Mouse (Mus musculus) hindbrain, embryonic 11.5 days (tissue): ENCODE measurements around the gene Magoh. TPM values are rescaled to one million over a fixed set of nuclear protein-coding genes. Genes with fewer than 3 reads are reported as not detected.

Experiments used
- ATAC-seq: fragments of 200-750 bp; cut with Nextera tagmentation; 2 replicates; pipeline ENCODE4 v1.8.0; 2017; ENCODE audit warnings: mild to moderate bottlenecking, moderate TSS enrichment, moderate library complexity; ENCODE audit not compliant: low FRiP score
- DNase-seq: peaks from one replicate; pipeline ENCODE4 v3.0.0-alpha.2; 2015; ENCODE audit warnings: low spot score
- H3K27ac ChIP-seq: fragments of 300-500 bp; sonication (generic); 2 replicates; pipeline ENCODE4 v1.5.1; 2014; ENCODE audit warnings: mild to moderate bottlenecking, low read depth, low read length
- H3K27me3 ChIP-seq: fragments of 300-500 bp; sonication (generic); 2 replicates; pipeline ENCODE4 v1.6.1; 2014; ENCODE audit warnings: mild to moderate bottlenecking, low read length, moderate library complexity, mixed read lengths; ENCODE audit not compliant: control insufficient read depth, insufficient read depth
- H3K36me3 ChIP-seq: fragments of 300-500 bp; sonication (generic); 2 replicates; pipeline ENCODE4 v1.6.1; 2014; ENCODE audit warnings: mild to moderate bottlenecking, low read length, moderate library complexity, mixed read lengths; ENCODE audit not compliant: control insufficient read depth, insufficient read depth
- H3K4me1 ChIP-seq: fragments of 300-500 bp; sonication (generic); replicated peaks from 2 replicates; pipeline ENCODE4 v1.6.1; 2014; ENCODE audit warnings: low read length, mixed read lengths; ENCODE audit not compliant: control insufficient read depth, insufficient read depth
- H3K4me2 ChIP-seq: fragments of 300-500 bp; sonication (generic); replicated peaks from 2 replicates; pipeline ENCODE4 v1.6.1; 2014; ENCODE audit warnings: mild to moderate bottlenecking, low read depth, low read length
- H3K4me3 ChIP-seq: fragments of 300-500 bp; sonication (generic); 2 replicates; pipeline ENCODE4 v1.5.1; 2014; ENCODE audit warnings: low read depth, low read length
- H3K9ac ChIP-seq: fragments of 300-500 bp; sonication (generic); 2 replicates; pipeline ENCODE4 v1.6.1; 2014; ENCODE audit warnings: low read depth, low read length
- H3K9me3 ChIP-seq: fragments of 300-500 bp; sonication (generic); 2 replicates; pipeline ENCODE4 v1.6.1; 2016; ENCODE audit warnings: low read length; ENCODE audit not compliant: control insufficient read depth
- WGBS: fragments of 180-500 bp; shearing (Covaris S2); extraction: QIAGEN DNeasy Blood & Tissue Kit; methylation state at CpG from one replicate; pipeline ENCODE4 v1.1.7; 2014; 5-methylcytosine and 5-hydroxymethylcytosine counted together
- polyA plus RNA-seq: library from polyadenylated mRNA; unstranded; fragments of >200 nt; fragmentation: Nextera tagmentation; extraction: Ambion mirVana; gene quantifications from 2 replicates; pipeline ENCODE4 v1.2.1, GENCODE M21; 2014

Gene Magoh
- polyA plus RNA-seq, 1 experiment from 2014 or later: 249 TPM

DNA sequence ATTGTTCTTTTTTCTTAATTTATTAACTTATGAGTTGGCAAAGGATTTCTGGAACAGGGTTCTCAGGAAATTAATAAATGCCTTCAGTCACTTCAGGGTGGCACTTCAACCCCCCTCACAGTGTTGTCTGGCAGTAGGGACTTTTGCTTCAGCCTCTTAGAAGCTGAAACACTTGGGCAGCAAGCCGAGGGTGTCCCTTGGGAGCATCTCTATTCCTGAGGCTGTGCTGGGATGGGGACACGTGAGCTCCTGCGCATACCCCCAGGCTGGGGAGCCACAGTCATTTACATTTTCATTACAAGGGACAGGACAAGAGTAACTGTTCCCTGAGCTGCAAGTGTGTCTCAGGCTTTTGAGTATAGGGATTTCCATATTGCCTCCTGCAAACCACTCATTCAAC lies 41.6 kb upstream of the Magoh start:
- no peak overlapping the region for H3K4me2 ChIP-seq
- no peaks in the 10 kb centered on the region for H3K36me3 ChIP-seq
- no peaks in the 10 kb centered on the region for H3K27me3 ChIP-seq
- peaks cover 32% of the 10 kb centered on the region for H3K4me1 ChIP-seq
- H3K9me3 ChIP-seq: no peaks in the 10 kb centered on the region
- DNase-seq (no peak), ATAC-seq (no peak)
- WGBS: 66% methylated on average over 3 of the region's 3 CpGs
- H3K4me3 ChIP-seq: no peak overlapping the region
- no peak overlapping the region for H3K27ac ChIP-seq
- H3K9ac ChIP-seq: no peak overlapping the region

DNA sequence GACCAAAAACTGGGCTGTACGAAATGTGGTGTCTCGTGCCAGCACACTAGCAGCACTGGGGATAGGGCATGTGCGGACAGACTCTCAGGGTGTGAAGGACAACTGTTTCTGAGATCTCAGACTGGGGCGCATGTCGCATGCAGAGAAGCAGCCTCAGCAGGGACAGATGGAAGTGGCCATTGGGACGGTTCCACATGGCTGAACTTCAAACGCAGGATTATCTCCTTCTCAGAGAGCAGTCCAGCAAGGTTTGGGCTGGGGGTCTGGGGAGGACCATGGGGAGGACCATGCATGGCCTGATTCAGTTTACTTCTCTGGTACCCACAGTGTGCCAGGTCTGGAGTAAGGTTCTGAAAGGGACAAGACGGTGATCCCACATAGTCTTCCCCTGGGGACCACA lies 35.9 kb upstream of the Magoh start:
- H3K9ac ChIP-seq: no peak overlapping the region
- H3K36me3 ChIP-seq: no peaks in the 10 kb centered on the region
- no peaks in the 10 kb centered on the region; the same call in 1 of the 2 replicates for H3K4me1 ChIP-seq
- H3K4me3 ChIP-seq: no peak overlapping the region
- DNase-seq (no peak), ATAC-seq (no peak)
- H3K9me3 ChIP-seq: no peaks in the 10 kb centered on the region
- 65% methylated on average over 8 of the region's 8 CpGs for WGBS
- peaks cover 12% of the 10 kb centered on the region for H3K27me3 ChIP-seq
- no peak overlapping the region; the same call in 1 of the 2 replicates for H3K27ac ChIP-seq
- no peak overlapping the region for H3K4me2 ChIP-seq

DNA sequence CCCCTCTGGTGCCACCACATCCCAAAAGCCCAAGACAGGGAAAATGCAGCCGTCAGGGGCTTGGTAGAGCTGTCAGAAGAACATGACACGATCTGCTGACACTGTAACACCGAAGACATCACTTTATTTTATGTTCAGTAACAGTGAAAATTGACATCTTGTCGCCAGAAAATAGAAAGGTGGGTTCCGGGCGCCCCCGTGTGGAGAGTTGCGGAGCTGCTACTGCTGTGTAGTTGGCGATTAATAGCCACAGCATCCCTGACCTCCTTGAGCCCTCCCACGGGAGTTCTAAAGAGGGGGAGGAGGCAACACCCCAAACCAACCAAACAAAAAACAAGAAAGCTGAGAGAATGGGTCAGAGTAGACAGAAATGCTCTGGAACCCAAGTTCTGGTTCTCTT lies 34.6 kb upstream of the Magoh start:
- H3K36me3 ChIP-seq: no peaks in the 10 kb centered on the region
- no peaks in the 10 kb centered on the region; the same call in 1 of the 2 replicates for H3K4me1 ChIP-seq
- H3K4me2 ChIP-seq: no peak overlapping the region
- H3K27ac ChIP-seq: no peak overlapping the region
- ATAC-seq (no peak), DNase-seq (peak; percentile 88)
- H3K27me3 ChIP-seq: peaks cover 12% of the 10 kb centered on the region
- WGBS: 6% methylated on average over 10 of the region's 10 CpGs
- H3K4me3 ChIP-seq: no peak overlapping the region
- H3K9me3 ChIP-seq: no peaks in the 10 kb centered on the region
- no peak overlapping the region for H3K9ac ChIP-seq

DNA sequence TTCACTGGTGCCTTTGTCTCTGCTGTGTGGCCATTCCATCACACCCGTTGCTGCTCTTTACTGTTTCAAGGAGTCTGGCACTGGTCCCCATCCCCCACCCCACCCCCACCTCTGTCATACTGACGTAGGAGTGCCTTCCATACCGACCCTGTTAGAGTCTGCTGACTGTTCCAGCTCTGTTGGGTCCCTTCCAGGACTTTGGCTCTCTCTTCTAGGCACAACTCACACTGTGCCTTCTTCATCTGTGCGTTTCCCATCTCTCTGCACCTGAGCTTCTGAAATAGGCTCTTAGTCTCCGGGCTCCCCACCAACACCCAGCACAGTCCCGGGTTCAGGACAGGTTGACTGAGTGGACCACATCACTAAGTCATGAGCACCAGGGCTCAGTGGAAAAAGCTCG lies 32.8 kb upstream of the Magoh start:
- Histone ChIP-seq H3K9ac (no peak overlapping the region), H3K27ac (no peak overlapping the region), H3K4me1 (no peaks in the 10 kb centered on the region; the same call in 1 of the 2 replicates), H3K4me2 (no peak overlapping the region), H3K9me3 (no peaks in the 10 kb centered on the region), H3K27me3 (peaks cover 12% of the 10 kb centered on the region), H3K4me3 (no peak overlapping the region), H3K36me3 (no peaks in the 10 kb centered on the region)
- DNase-seq (peak; percentile 24), ATAC-seq (no peak)
- WGBS: 61% methylated on average over 7 of the region's 7 CpGs

DNA sequence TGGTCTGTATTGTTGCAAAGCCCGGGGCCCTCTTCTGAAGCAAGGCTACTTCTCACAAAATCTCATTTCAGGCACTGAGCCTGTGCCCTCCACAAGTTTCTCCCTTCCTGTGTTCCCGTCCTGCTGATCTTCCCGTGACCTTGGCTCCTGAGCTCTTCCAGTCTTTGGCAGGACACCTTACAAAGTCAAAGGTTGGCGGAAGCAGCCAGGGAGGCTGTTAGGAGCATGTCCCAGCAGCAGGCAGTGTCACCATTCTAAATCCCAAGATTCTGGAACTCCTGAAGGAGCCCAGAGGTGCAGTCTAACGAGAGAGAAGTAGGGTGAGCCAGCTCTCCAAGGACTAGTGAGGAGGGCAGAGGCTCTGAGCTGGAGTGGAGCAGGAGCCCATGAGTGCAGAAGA lies 31.0 kb upstream of the Magoh start:
- DNase-seq (no peak), ATAC-seq (no peak)
- H3K27me3 ChIP-seq: peaks cover 12% of the 10 kb centered on the region
- no peak overlapping the region for H3K4me2 ChIP-seq
- no peaks in the 10 kb centered on the region for H3K36me3 ChIP-seq
- no peaks in the 10 kb centered on the region; the same call in 1 of the 2 replicates for H3K4me1 ChIP-seq
- H3K27ac ChIP-seq: no peak overlapping the region
- 77% methylated on average over 5 of the region's 5 CpGs for WGBS
- H3K9me3 ChIP-seq: no peaks in the 10 kb centered on the region
- H3K4me3 ChIP-seq: no peak overlapping the region
- no peak overlapping the region for H3K9ac ChIP-seq

DNA sequence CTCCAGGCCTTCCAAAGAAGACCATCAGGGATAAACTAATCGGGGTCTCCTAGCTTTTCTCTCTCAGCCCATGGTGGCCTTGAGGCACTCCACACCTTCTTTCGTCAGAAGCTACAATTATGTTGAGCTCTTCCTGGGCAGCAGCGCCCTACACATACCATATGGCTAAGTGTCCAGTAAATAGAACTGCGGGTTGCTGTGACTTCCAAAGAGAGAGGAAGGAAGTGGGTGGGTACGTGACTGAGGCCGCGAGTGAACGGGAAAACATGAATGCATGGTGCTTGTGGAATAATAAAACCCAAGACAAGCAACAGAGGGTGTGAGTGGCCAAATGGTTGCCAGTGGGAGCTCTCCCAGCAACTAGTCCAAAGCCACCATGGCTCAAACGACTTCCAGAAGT lies 29.9 kb upstream of the Magoh start:
- ATAC-seq: no peak
- 83% methylated on average over 9 of the region's 9 CpGs for WGBS
- H3K27ac ChIP-seq: no peak overlapping the region
- no peak for DNase-seq
- H3K4me2 ChIP-seq: no peak overlapping the region
- 0 out of 2 replicates have a peak, but pooled peaks cover 4% of the 10 kb centered on the region for H3K36me3 ChIP-seq
- H3K4me1 ChIP-seq: no peaks in the 10 kb centered on the region; the same call in 1 of the 2 replicates
- no peak overlapping the region for H3K9ac ChIP-seq
- H3K27me3 ChIP-seq: peaks cover 12% of the 10 kb centered on the region
- H3K9me3 ChIP-seq: no peaks in the 10 kb centered on the region
- no peak overlapping the region for H3K4me3 ChIP-seq

DNA sequence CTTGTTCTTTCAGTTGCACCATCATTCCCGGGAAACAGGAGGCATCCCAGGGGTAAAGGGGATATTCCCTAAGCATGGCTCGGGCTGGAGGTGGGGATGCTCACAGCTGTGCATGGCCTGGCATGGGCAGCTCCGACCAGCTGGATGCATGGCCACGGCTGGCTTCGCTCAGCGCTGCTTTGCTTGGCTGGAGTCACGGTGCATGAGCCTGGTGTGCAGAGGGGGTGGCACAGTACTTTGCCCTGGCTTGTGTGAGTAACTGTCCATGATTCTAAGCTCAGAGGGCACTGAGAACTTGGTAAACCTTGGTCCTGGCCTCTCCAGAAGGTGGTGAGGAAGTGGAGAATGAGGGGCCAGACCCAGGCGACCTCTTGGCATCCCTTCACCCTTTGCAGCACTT lies 29.5 kb upstream of the Magoh start:
- H3K9ac ChIP-seq: no peak overlapping the region

DNA sequence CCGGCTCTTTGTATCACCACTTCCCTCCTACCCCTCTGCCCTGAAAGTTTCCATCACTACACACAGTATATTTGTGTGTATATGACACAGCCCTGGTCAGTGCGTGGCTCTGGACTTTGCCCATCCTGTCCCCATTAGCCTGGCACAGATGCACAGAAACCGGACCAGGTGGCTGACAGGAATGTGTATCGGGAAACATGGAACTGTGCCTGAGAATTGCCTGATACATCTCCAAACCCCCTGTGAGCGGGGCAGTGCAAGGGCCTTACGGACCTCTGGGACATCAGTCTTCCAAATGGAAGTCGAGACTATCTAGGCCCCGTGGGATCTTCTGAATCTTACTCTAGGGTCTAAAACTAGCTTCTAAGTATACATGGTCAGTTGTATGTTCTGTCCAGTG lies 26.2 kb upstream of the Magoh start:
- DNase-seq (no peak), ATAC-seq (no peak)
- H3K27ac ChIP-seq: no peak overlapping the region
- H3K36me3 ChIP-seq: 0 out of 2 replicates have a peak, but pooled peaks cover 4% of the 10 kb centered on the region
- H3K9ac ChIP-seq: no peak overlapping the region
- H3K27me3 ChIP-seq: no peaks in the 10 kb centered on the region
- no peak overlapping the region for H3K4me3 ChIP-seq
- H3K9me3 ChIP-seq: no peaks in the 10 kb centered on the region
- no peak overlapping the region for H3K4me2 ChIP-seq
- no peaks in the 10 kb centered on the region for H3K4me1 ChIP-seq
- WGBS: 90% methylated on average over 8 of the region's 8 CpGs

More for the DNA sequence above, 29.5 kb upstream of the Magoh start:
- no peak overlapping the region for H3K4me2 ChIP-seq
- no peak for ATAC-seq
- no peaks in the 10 kb centered on the region for H3K4me1 ChIP-seq
- no peak overlapping the region for H3K27ac ChIP-seq
- WGBS: 88% methylated on average over 8 of the region's 8 CpGs
- DNase-seq: no peak
- H3K9me3 ChIP-seq: no peaks in the 10 kb centered on the region
- 0 out of 2 replicates have a peak, but pooled peaks cover 4% of the 10 kb centered on the region for H3K36me3 ChIP-seq
- peaks cover 11% of the 10 kb centered on the region for H3K27me3 ChIP-seq
- no peak overlapping the region for H3K4me3 ChIP-seq

DNA sequence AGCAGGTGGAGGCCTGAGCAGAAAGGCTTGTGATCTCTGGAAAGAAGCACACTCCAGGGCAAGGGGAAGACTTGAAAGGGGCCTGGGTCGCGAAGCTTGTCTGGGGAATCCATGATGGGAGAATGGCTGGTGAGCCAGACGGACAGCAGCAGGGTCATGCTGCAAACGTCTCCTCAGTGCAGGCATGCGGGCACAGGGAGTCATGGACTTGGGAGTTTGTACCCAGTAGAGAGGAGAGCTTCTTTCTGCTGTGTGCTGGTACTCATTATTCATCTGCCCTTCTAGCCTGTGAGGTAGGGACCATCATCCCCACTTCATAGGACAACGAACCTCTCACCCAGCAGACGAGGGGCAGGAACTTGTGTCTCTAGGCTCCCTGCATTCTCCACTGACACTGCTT lies 25.7 kb upstream of the Magoh start:
- ATAC-seq (no peak), DNase-seq (no peak)
- H3K27ac ChIP-seq: no peak overlapping the region
- no peaks in the 10 kb centered on the region for H3K9me3 ChIP-seq
- H3K36me3 ChIP-seq: 0 out of 2 replicates have a peak, but pooled peaks cover 4% of the 10 kb centered on the region
- no peaks in the 10 kb centered on the region for H3K27me3 ChIP-seq
- H3K9ac ChIP-seq: no peak overlapping the region
- 91% methylated on average over 7 of the region's 7 CpGs for WGBS
- H3K4me1 ChIP-seq: no peaks in the 10 kb centered on the region
- H3K4me2 ChIP-seq: no peak overlapping the region
- H3K4me3 ChIP-seq: no peak overlapping the region
